Mouse (Mus musculus) embryonic fibroblast, embryonic 13.5 days (primary cell): Measurements from ENCODE around the gene Gm11111.

Experiments used
- CTCF ChIP-seq: IDR thresholded peaks from 2 replicates; pipeline ENCODE4 v1.5.1; 2011; ENCODE audit warnings: mild to moderate bottlenecking, control low read depth, low read length, moderate library complexity, borderline replicate concordance; ENCODE audit not compliant: insufficient read depth
- POLR2A ChIP-seq: IDR thresholded peaks from 2 replicates; pipeline ENCODE4 v1.6.1; 2011; ENCODE audit warnings: low read depth, mild to moderate bottlenecking, control low read depth, low read length, moderate library complexity

- TF ChIP-seq POLR2A (no peak), CTCF (no peak)
These were observed 32.4 kb upstream of the Gm11111 start for GRCm38 (mm10) chr5:98520118-98520517.
